Mouse (Mus musculus): ENCODE data around the gene Dhdh. TPM values are rescaled to one million over a fixed set of nuclear protein-coding genes. Genes with fewer than 3 reads are reported as not detected.
"Not testable (repeated sequence)": the region's sequence is repeated elsewhere in the genome, so short reads cannot be mapped to it uniquely, and the experiment has no call there.

The Dhdh gene
- polyA plus RNA-seq, 1 experiment from 2014 or later = 5.1 TPM

- ATAC-seq (ENCODE audit: insufficient number of reproducible peaks, low FRiP score, low TSS enrichment, low read depth) = no peak
- H3K9me3 ChIP-seq (replicated peaks) = no peaks in the 10 kb centered on the region
- WGBS = 72% methylated on average over 12 of the region's 12 CpGs
- H3K27me3 ChIP-seq = no peaks in the 10 kb centered on the region
- H3K9ac ChIP-seq = no peak within 1 kb of the TSS
- peak within 1 kb of the TSS; percentile 67; the same call in 1 of the 2 replicates for H3K4me2 ChIP-seq (replicated peaks)
- peaks cover 20% of the 10 kb centered on the region for H3K4me1 ChIP-seq
- H3K36me3 ChIP-seq = no peaks in the 10 kb centered on the region
- no peak within 1 kb of the TSS; the same call in 1 of the 2 replicates for H3K4me3 ChIP-seq (replicated peaks)
- peak within 1 kb of the TSS; percentile 83 for H3K27ac ChIP-seq (replicated peaks)
These were observed 1.7 kb downstream of the Dhdh start, which contains the start of gene Gm45808 for GRCm38 (mm10) chr7:45486761-45487415. Gene Gm45808, minus strand, starts transcription at chr7:45486811.

- Histone ChIP-seq H3K4me2 (replicated peaks) (no peak overlapping the region), H3K9ac (no peak overlapping the region), H3K4me3 (replicated peaks) (no peak overlapping the region), H3K9me3 (replicated peaks) (no peaks in the 10 kb centered on the region), H3K27ac (replicated peaks) (no peak overlapping the region), H3K27me3 (no peaks in the 10 kb centered on the region), H3K36me3 (no peaks in the 10 kb centered on the region), H3K4me1 (peaks cover 18% of the 10 kb centered on the region)
- ATAC-seq (ENCODE audit: insufficient number of reproducible peaks, low FRiP score, low TSS enrichment, low read depth) = no peak
- WGBS = 69% methylated on average over 7 of the region's 7 CpGs
These were observed 2.4 kb downstream of the Dhdh start for GRCm38 (mm10) chr7:45486158-45486557.

- WGBS = 89% methylated on average over 5 of the region's 5 CpGs
- ATAC-seq (ENCODE audit: insufficient number of reproducible peaks, low FRiP score, low TSS enrichment, low read depth); H3K9ac ChIP-seq; H3K27ac ChIP-seq (replicated peaks); H3K4me3 ChIP-seq (replicated peaks); H3K9me3 ChIP-seq (replicated peaks); H3K4me2 ChIP-seq (replicated peaks); H3K27me3 ChIP-seq; H3K36me3 ChIP-seq: not testable (repeated sequence)
- H3K4me1 ChIP-seq = peaks cover 12% of the 10 kb centered on the region
These were observed 3.6 kb downstream of the Dhdh start for GRCm38 (mm10) chr7:45484985-45485384.

DNA sequence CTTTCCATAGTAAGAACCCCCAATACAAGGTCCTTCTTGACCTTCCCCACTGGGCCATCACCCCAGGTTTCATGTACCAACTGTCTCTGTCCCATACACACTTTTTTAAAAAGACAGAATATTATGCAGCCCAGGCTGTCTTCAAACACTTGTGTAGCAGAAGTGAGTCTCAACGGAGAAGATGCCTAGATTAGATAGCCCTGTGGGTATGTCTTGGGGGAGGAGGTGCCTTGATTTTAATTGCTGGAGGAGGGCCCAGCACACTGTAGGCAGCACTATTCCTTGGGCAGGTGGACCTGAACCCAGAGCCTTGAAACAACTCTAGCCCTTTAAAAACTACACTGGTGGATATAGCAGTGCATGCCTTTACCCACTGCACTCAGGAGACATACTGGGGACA lies 6.4 kb downstream of the Dhdh start:
- no peak overlapping the region for H3K27ac ChIP-seq (replicated peaks)
- WGBS = 60% methylated on average over 1 of the region's 1 CpGs
- no peaks in the 10 kb centered on the region for H3K27me3 ChIP-seq
- H3K36me3 ChIP-seq = no peaks in the 10 kb centered on the region
- H3K4me1 ChIP-seq = peaks cover under 1% of the 10 kb centered on the region; the same call in 1 of the 2 replicates
- no peak for ATAC-seq (ENCODE audit: insufficient number of reproducible peaks, low FRiP score, low TSS enrichment, low read depth)
- no peak overlapping the region for H3K4me3 ChIP-seq (replicated peaks)
- H3K4me2 ChIP-seq (replicated peaks) = no peak overlapping the region
- no peak overlapping the region for H3K9ac ChIP-seq
- no peaks in the 10 kb centered on the region for H3K9me3 ChIP-seq (replicated peaks)

- no peak within 1 kb of the TSS for H3K27ac ChIP-seq (replicated peaks)
- H3K36me3 ChIP-seq = no peaks in the 10 kb centered on the region
- H3K4me2 ChIP-seq (replicated peaks) = no peak within 1 kb of the TSS
- no peak within 1 kb of the TSS for H3K9ac ChIP-seq
- no peak within 1 kb of the TSS for H3K4me3 ChIP-seq (replicated peaks)
- no peaks in the 10 kb centered on the region for H3K27me3 ChIP-seq
- H3K9me3 ChIP-seq (replicated peaks) = no peaks in the 10 kb centered on the region
- peak; percentile 49; the same call in 1 of the 2 replicates for ATAC-seq (ENCODE audit: insufficient number of reproducible peaks, low FRiP score, low TSS enrichment, low read depth)
- H3K4me1 ChIP-seq = no peaks in the 10 kb centered on the region
- WGBS = 52% methylated on average over 15 of the region's 15 CpGs
These were observed 7.2 kb downstream of the Dhdh start, which contains the start of gene Tulp2 for GRCm38 (mm10) chr7:45481374-45481927. Gene Tulp2, plus strand, starts transcription at chr7:45481877.

GRCm38 (mm10) chr7:45480310-45480709 lies 8.3 kb downstream of the Dhdh start:
- H3K4me2 ChIP-seq (replicated peaks); H3K9me3 ChIP-seq (replicated peaks); H3K36me3 ChIP-seq; H3K4me1 ChIP-seq; ATAC-seq (ENCODE audit: insufficient number of reproducible peaks, low FRiP score, low TSS enrichment, low read depth); H3K4me3 ChIP-seq (replicated peaks); H3K27ac ChIP-seq (replicated peaks); H3K27me3 ChIP-seq; H3K9ac ChIP-seq: not testable (repeated sequence)
- 72% methylated on average over 4 of the region's 4 CpGs for WGBS

DNA sequence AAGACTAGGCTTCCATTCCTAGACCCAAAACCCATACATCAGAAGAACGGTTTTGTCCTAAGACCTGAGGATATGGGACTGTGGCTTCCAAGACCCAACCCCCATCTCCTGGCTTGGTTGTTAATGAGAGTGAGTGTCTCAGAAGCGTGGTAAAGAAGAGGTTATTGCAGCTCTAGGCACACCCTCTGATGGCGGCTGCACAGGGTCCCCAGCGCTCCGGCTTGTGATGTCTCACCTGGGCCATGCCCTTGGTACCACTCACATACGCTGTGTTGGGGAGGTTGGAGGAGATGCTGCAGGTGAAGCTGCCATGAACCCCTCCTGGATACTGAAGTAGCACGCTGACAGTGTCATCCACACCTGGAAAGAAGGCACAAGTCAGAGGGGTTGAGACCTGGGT lies 9.8 kb downstream of the Dhdh start:
- Histone ChIP-seq H3K4me2 (replicated peaks) (no peak overlapping the region), H3K9ac (no peak overlapping the region), H3K27ac (replicated peaks) (no peak overlapping the region), H3K27me3 (no peaks in the 10 kb centered on the region), H3K9me3 (replicated peaks) (no peaks in the 10 kb centered on the region), H3K4me1 (no peaks in the 10 kb centered on the region), H3K4me3 (replicated peaks) (no peak overlapping the region), H3K36me3 (no peaks in the 10 kb centered on the region)
- no peak for ATAC-seq (ENCODE audit: insufficient number of reproducible peaks, low FRiP score, low TSS enrichment, low read depth)
- WGBS = 91% methylated on average over 7 of the region's 7 CpGs

GRCm38 (mm10) chr7:45477003-45477402 lies 11.6 kb downstream of the Dhdh start:
- no peak for ATAC-seq (ENCODE audit: insufficient number of reproducible peaks, low FRiP score, low TSS enrichment, low read depth)
- no peak overlapping the region for H3K4me2 ChIP-seq (replicated peaks)
- no peaks in the 10 kb centered on the region for H3K9me3 ChIP-seq (replicated peaks)
- WGBS = 7% methylated on average over 3 of the region's 3 CpGs
- H3K4me3 ChIP-seq (replicated peaks) = no peak overlapping the region
- no peaks in the 10 kb centered on the region for H3K27me3 ChIP-seq
- no peaks in the 10 kb centered on the region for H3K4me1 ChIP-seq
- no peak overlapping the region for H3K27ac ChIP-seq (replicated peaks)
- H3K36me3 ChIP-seq = no peaks in the 10 kb centered on the region
- no peak overlapping the region for H3K9ac ChIP-seq

GRCm38 (mm10) chr7:45476453-45476852 lies 12.2 kb downstream of the Dhdh start:
- ATAC-seq (ENCODE audit: insufficient number of reproducible peaks, low FRiP score, low TSS enrichment, low read depth) = no peak
- Histone ChIP-seq H3K27me3 (no peaks in the 10 kb centered on the region), H3K9ac (no peak overlapping the region), H3K27ac (replicated peaks) (no peak overlapping the region), H3K4me2 (replicated peaks) (no peak overlapping the region), H3K36me3 (no peaks in the 10 kb centered on the region), H3K4me1 (no peaks in the 10 kb centered on the region), H3K4me3 (replicated peaks) (no peak overlapping the region), H3K9me3 (replicated peaks) (no peaks in the 10 kb centered on the region)
- WGBS = 50% methylated on average over 1 of the region's 1 CpGs

DNA sequence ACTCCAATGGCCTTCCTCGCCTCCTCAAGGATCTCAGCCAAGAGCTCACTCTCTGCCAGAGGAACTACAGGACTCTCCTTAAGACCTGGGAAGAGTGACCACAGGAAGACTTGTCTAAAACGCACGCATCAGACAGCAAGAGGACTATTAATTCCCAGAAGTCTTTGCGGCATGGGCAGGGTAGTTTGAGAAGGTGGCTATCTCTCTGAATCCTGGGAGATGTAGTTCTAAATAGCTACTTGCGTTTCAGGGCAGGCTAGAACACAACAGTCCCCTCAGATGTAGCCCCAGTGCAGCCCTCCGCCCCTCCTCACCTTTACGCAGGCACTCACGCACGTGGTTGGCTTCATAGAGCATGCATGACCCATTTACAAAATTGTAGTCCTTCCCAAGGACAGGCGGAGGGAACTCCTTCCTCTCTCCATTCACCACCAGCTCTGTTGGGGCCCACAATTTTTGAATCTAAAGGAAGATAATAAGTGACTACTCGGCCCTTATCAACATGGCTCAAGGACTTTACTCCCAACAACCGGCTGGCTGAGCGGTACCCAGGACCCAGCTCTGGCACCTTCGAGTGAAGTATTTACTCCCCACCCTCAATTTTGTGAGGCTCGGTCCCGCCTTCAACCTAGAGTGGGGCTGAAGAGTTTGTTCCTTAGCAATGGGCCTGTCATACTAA lies 13.2 kb downstream of the Dhdh start:
- H3K4me3 ChIP-seq (replicated peaks) = peak overlapping the region; percentile 13
- no peaks in the 10 kb centered on the region for H3K27me3 ChIP-seq
- peak overlapping the region; percentile 38 for H3K4me2 ChIP-seq (replicated peaks)
- no peak overlapping the region for H3K27ac ChIP-seq (replicated peaks)
- H3K36me3 ChIP-seq = no peaks in the 10 kb centered on the region
- no peaks in the 10 kb centered on the region for H3K4me1 ChIP-seq
- no peak overlapping the region for H3K9ac ChIP-seq
- WGBS = 68% methylated on average over 16 of the region's 16 CpGs
- no peak for ATAC-seq (ENCODE audit: insufficient number of reproducible peaks, low FRiP score, low TSS enrichment, low read depth)
- H3K9me3 ChIP-seq (replicated peaks) = no peaks in the 10 kb centered on the region

DNA sequence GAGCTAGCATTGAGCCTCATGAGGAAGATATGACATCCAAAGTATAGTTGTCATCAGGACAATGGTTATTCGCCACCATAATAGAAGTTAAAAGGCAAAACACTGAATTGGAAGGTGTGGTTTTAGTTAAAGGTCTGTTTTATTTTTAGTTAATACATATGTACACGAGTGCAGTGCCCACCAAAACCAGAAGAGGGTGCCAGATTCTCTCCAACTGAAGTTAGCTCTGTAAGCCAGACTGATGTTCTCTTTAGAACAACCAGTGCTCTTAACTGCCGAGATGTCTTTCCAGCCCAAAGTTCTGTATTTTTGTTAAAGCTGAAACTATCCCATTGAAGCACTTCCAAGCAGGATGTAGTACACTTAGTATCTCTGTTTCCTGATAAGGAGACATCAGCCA lies 17.7 kb downstream of the Dhdh start:
- H3K36me3 ChIP-seq = no peaks in the 10 kb centered on the region
- 6% methylated on average over 3 of the region's 3 CpGs for WGBS
- no peaks in the 10 kb centered on the region for H3K9me3 ChIP-seq (replicated peaks)
- H3K4me3 ChIP-seq (replicated peaks) = no peak overlapping the region
- no peak overlapping the region for H3K9ac ChIP-seq
- H3K4me2 ChIP-seq (replicated peaks) = no peak overlapping the region
- H3K27ac ChIP-seq (replicated peaks) = no peak overlapping the region
- H3K27me3 ChIP-seq = no peaks in the 10 kb centered on the region
- no peak for ATAC-seq (ENCODE audit: insufficient number of reproducible peaks, low FRiP score, low TSS enrichment, low read depth)
- H3K4me1 ChIP-seq = peaks cover 11% of the 10 kb centered on the region
